Mouse (Mus musculus): ENCODE measurements around the gene Mup4.

- TF ChIP-seq POLR2A (IDR thresholded peaks at IDR 0.05; ENCODE audit: insufficient read length, low read depth) (no peak), CEBPB (IDR thresholded peaks at IDR 0.05; ENCODE audit: insufficient read depth, poor library complexity, severe bottlenecking) (peak; percentile 65; the same call in 1 of the 2 replicates), MAX (IDR thresholded peaks at IDR 0.05; ENCODE audit: low read depth) (no peak), POLR2AphosphoS2 (IDR thresholded peaks at IDR 0.05; ENCODE audit: insufficient read length, low read depth) (no peak), MYOG (IDR thresholded peaks at IDR 0.05; ENCODE audit: control insufficient read depth in 1 of 3, insufficient read depth in 1 of 3, insufficient read length in 2 of 3, low read depth in 2 of 3) (no peak), TCF3 (IDR thresholded peaks at IDR 0.05; ENCODE audit: insufficient read length, low read depth) (no peak), TCF12 (IDR thresholded peaks at IDR 0.05; ENCODE audit: insufficient read depth, poor library complexity, severe bottlenecking) (no peak), MYOD1 (IDR thresholded peaks at IDR 0.05; ENCODE audit: control insufficient read depth in 1 of 3, insufficient read length in 2 of 3, low read depth in 2 of 3) (no peak)
Measured at GRCm38 (mm10) chr4:59928347-59928746, 32.2 kb downstream of the Mup4 start.
